Mouse (Mus musculus) heart, adult 2 months (tissue): ENCODE measurements at regions not wholly inside any gene's neighbourhood (a gene's known extent, or its start where the extent isn't known, plus 50 kb on each side); places are given as distances from the start of the nearest gene placed in this dataset.

Source experiments
- DNase-seq, 2 experiments: peaks; one replicate each; pipeline ENCODE4 v3.0.0; 2021
- H3K27ac ChIP-seq: fragments of 200-600 bp; 2 replicates; pipeline ENCODE4 v1.8.1; 2022
- H3K27me3 ChIP-seq: fragments of 200-500 bp; 2 replicates; pipeline ENCODE4 v1.6.1; 2012; ENCODE audit warnings: mild to moderate bottlenecking, low read length, inconsistent platforms, mixed read lengths; ENCODE audit not compliant: control insufficient read depth, insufficient read depth
- H3K36me3 ChIP-seq: fragments of 200-500 bp; 2 replicates; pipeline ENCODE4 v1.6.1; 2012; ENCODE audit warnings: low read length, inconsistent platforms; ENCODE audit not compliant: control insufficient read depth, insufficient read depth
- H3K4me1 ChIP-seq: fragments of 200-500 bp; 2 replicates; pipeline ENCODE4 v1.6.1; 2011; ENCODE audit warnings: low read length; ENCODE audit not compliant: control insufficient read depth, insufficient read depth
- H3K4me3 ChIP-seq: fragments of 200-600 bp; 2 replicates; pipeline ENCODE4 v1.8.1; 2022
- H3K79me2 ChIP-seq: fragments of 200-500 bp; replicated peaks from 2 replicates; pipeline ENCODE4 v1.6.1; 2012; ENCODE audit warnings: mild to moderate bottlenecking, inconsistent platforms, low read length, moderate library complexity, mixed read lengths; ENCODE audit not compliant: control insufficient read depth, insufficient read depth
- H3K9ac ChIP-seq: fragments of 200-500 bp; 2 replicates; pipeline ENCODE4 v1.6.1; 2012; ENCODE audit warnings: low read depth, mild to moderate bottlenecking, control low read depth, inconsistent platforms, low read length, mixed read lengths
- CTCF ChIP-seq: fragments of 200-600 bp; IDR thresholded peaks from 2 replicates; pipeline ENCODE4 v1.8.1; 2022; ENCODE audit warnings: antibody characterized with exemption, mild to moderate bottlenecking, moderate library complexity
- EP300 ChIP-seq: fragments of 200-500 bp; IDR thresholded peaks from 2 replicates; pipeline ENCODE4 v1.6.1; 2011; ENCODE audit warnings: low read depth, low read length, control low read depth; ENCODE audit not compliant: insufficient read depth
- POLR2A ChIP-seq: fragments of 200-500 bp; IDR thresholded peaks from 2 replicates; pipeline ENCODE4 v1.6.1; 2011; ENCODE audit warnings: mild to moderate bottlenecking, low read depth, low read length, control low read depth; ENCODE audit not compliant: insufficient read depth
- WGBS: fragments of 180-500 bp; shearing (Covaris S2); methylation state at CpG from one replicate; pipeline ENCODE4 v1.1.7; 2018; 5-methylcytosine and 5-hydroxymethylcytosine counted together
- intact Hi-C: fragments of 180-260 bp; cut with DNase I; formaldehyde crosslinking; loops from one replicate; pipeline ENCODE4 v1.15.1; 2025

- TF ChIP-seq EP300 (no peak), POLR2A (no peak), CTCF (no peak)
- 89% methylated on average over 9 of the region's 9 CpGs for WGBS
- Histone ChIP-seq H3K27ac (no peak overlapping the region), H3K27me3 (no peaks in the 10 kb centered on the region), H3K9ac (no peak overlapping the region), H3K36me3 (no peaks in the 10 kb centered on the region), H3K79me2 (no peaks in the 10 kb centered on the region), H3K4me3 (no peak overlapping the region), H3K4me1 (no peaks in the 10 kb centered on the region)
- intact Hi-C loops, result no loop called here
- no peak for DNase-seq
Observed at GRCm38 (mm10) chr1:73242290-73242689, 226.6 kb upstream of the Tnp1 start.

- DNase-seq, result no peak
Observed at GRCm38 (mm10) chr1:73236867-73237266, 221.2 kb upstream of the Tnp1 start.

GRCm38 (mm10) chr1:73233636-73234035, 217.9 kb upstream of the Tnp1 start:
- Histone ChIP-seq H3K9ac (no peak overlapping the region), H3K4me1 (no peaks in the 10 kb centered on the region; the same call in 1 of the 2 replicates), H3K27me3 (no peaks in the 10 kb centered on the region), H3K27ac (no peak overlapping the region), H3K4me3 (no peak overlapping the region), H3K79me2 (no peaks in the 10 kb centered on the region), H3K36me3 (no peaks in the 10 kb centered on the region)
- intact Hi-C loops, result no loop called here
- DNase-seq, result no peak
- no peak for TF ChIP-seq EP300
- no peak for TF ChIP-seq CTCF
- TF ChIP-seq POLR2A, result no peak

More at GRCm38 (mm10) chr1:73236867-73237266, 221.2 kb upstream of the Tnp1 start:
- Histone ChIP-seq H3K9ac (no peak overlapping the region), H3K27me3 (no peaks in the 10 kb centered on the region), H3K79me2 (no peaks in the 10 kb centered on the region), H3K4me1 (no peaks in the 10 kb centered on the region; the same call in 1 of the 2 replicates), H3K36me3 (no peaks in the 10 kb centered on the region), H3K27ac (no peak overlapping the region), H3K4me3 (no peak overlapping the region)
- no peak for TF ChIP-seq POLR2A
- no peak for TF ChIP-seq CTCF
- TF ChIP-seq EP300, result no peak
- 41% methylated on average over 3 of the region's 3 CpGs for WGBS
- intact Hi-C loops, result no loop called here

- H3K4me3 ChIP-seq, result no peak overlapping the region
- no peak overlapping the region for H3K9ac ChIP-seq
- intact Hi-C loops, result no loop called here
- no peaks in the 10 kb centered on the region; the same call in 1 of the 2 replicates for H3K4me1 ChIP-seq
- WGBS, result 84% methylated on average over 3 of the region's 3 CpGs
- H3K79me2 ChIP-seq, result no peaks in the 10 kb centered on the region
- no peak for TF ChIP-seq CTCF
- TF ChIP-seq POLR2A, result no peak
- TF ChIP-seq EP300, result no peak
- no peak overlapping the region for H3K27ac ChIP-seq
- DNase-seq, result no peak
- H3K27me3 ChIP-seq, result no peaks in the 10 kb centered on the region
- no peaks in the 10 kb centered on the region for H3K36me3 ChIP-seq
Observed at GRCm38 (mm10) chr1:73233041-73233440, 217.3 kb upstream of the Tnp1 start.

- Histone ChIP-seq H3K27me3 (no peaks in the 10 kb centered on the region), H3K27ac (no peak overlapping the region), H3K9ac (no peak overlapping the region), H3K79me2 (no peaks in the 10 kb centered on the region), H3K36me3 (no peaks in the 10 kb centered on the region), H3K4me1 (no peaks in the 10 kb centered on the region), H3K4me3 (no peak overlapping the region)
- no peak for DNase-seq
- WGBS, result 63% methylated on average over 1 of the region's 1 CpGs
- intact Hi-C loops, result no loop called here
- no peak for TF ChIP-seq POLR2A
- no peak for TF ChIP-seq CTCF
- no peak for TF ChIP-seq EP300
Observed at GRCm38 (mm10) chr1:73230611-73231010, 214.9 kb upstream of the Tnp1 start.

- no peaks in the 10 kb centered on the region for H3K79me2 ChIP-seq
- no peaks in the 10 kb centered on the region for H3K27me3 ChIP-seq
- no peak overlapping the region for H3K4me3 ChIP-seq
- DNase-seq, result no peak
- TF ChIP-seq EP300 (no peak), POLR2A (no peak), CTCF (no peak)
- H3K9ac ChIP-seq, result no peak overlapping the region
- intact Hi-C loops, result no loop called here
- 95% methylated on average over 8 of the region's 8 CpGs for WGBS
- H3K4me1 ChIP-seq, result peaks cover 2% of the 10 kb centered on the region; the same call in 1 of the 2 replicates
- no peaks in the 10 kb centered on the region for H3K36me3 ChIP-seq
- H3K27ac ChIP-seq, result no peak overlapping the region
Observed at GRCm38 (mm10) chr1:73227246-73227645, 211.5 kb upstream of the Tnp1 start.
